Mouse (Mus musculus) lung, embryonic 16.5 days (tissue): ENCODE measurements at regions not wholly inside any gene's neighbourhood (a gene's known extent, or its start where the extent isn't known, plus 50 kb on each side); places are given as distances from the start of the nearest gene placed in this dataset.

ENCODE experiments used
- ATAC-seq: fragments of 200-750 bp; cut with Nextera tagmentation; 2 replicates; pipeline ENCODE4 v1.8.0; 2017; ENCODE audit warnings: low read depth, mild to moderate bottlenecking, moderate library complexity
- H3K27ac ChIP-seq: fragments of 300-500 bp; sonication (generic); 2 replicates; pipeline ENCODE4 v1.5.1; 2014; ENCODE audit warnings: mild to moderate bottlenecking, control low read depth, low read length
- H3K27me3 ChIP-seq: fragments of 300-500 bp; sonication (generic); 2 replicates; pipeline ENCODE4 v1.6.1; 2014; ENCODE audit warnings: low read depth, low read length, mixed read lengths; ENCODE audit not compliant: control insufficient read depth, insufficient read depth
- H3K36me3 ChIP-seq: fragments of 300-500 bp; sonication (generic); 2 replicates; pipeline ENCODE4 v1.6.1; 2014; ENCODE audit warnings: low read length; ENCODE audit not compliant: control insufficient read depth, insufficient read depth
- H3K4me1 ChIP-seq: fragments of 300-500 bp; sonication (generic); replicated peaks from 2 replicates; pipeline ENCODE4 v1.6.1; 2014; ENCODE audit warnings: low read length, mixed read lengths; ENCODE audit not compliant: control insufficient read depth, insufficient read depth
- H3K4me2 ChIP-seq: fragments of 300-500 bp; sonication (generic); 2 replicates; pipeline ENCODE4 v1.6.1; 2014; ENCODE audit warnings: low read depth, low read length, control low read depth
- H3K4me3 ChIP-seq: fragments of 300-500 bp; sonication (generic); 2 replicates; pipeline ENCODE4 v1.5.1; 2014; ENCODE audit warnings: mild to moderate bottlenecking, low read length, control low read depth
- H3K9ac ChIP-seq: fragments of 300-500 bp; sonication (generic); 2 replicates; pipeline ENCODE4 v1.6.1; 2014; ENCODE audit warnings: low read length, control low read depth
- H3K9me3 ChIP-seq: fragments of 300-500 bp; sonication (generic); 2 replicates; pipeline ENCODE4 v1.6.1; 2016; ENCODE audit warnings: low read length; ENCODE audit not compliant: control insufficient read depth
- WGBS: fragments of 180-500 bp; shearing (Covaris S2); extraction: QIAGEN DNeasy Blood & Tissue Kit; methylation state at CpG from one replicate; pipeline ENCODE4 v1.1.7; 2014; 5-methylcytosine and 5-hydroxymethylcytosine counted together

- H3K4me3 ChIP-seq: no peak overlapping the region
- H3K27me3 ChIP-seq: no peaks in the 10 kb centered on the region
- no peaks in the 10 kb centered on the region for H3K9me3 ChIP-seq
- 70% methylated on average over 4 of the region's 4 CpGs for WGBS
- no peak for ATAC-seq
- H3K4me1 ChIP-seq: no peaks in the 10 kb centered on the region
- H3K36me3 ChIP-seq: no peaks in the 10 kb centered on the region
- no peak overlapping the region for H3K27ac ChIP-seq
- no peak overlapping the region for H3K4me2 ChIP-seq
- H3K9ac ChIP-seq: no peak overlapping the region
Observed at GRCm38 (mm10) chr17:15311822-15312221, 64.8 kb downstream of the Dll1 start.

- H3K9me3 ChIP-seq: no peaks in the 10 kb centered on the region
- H3K27me3 ChIP-seq: no peaks in the 10 kb centered on the region
- H3K9ac ChIP-seq: no peak overlapping the region
- no peaks in the 10 kb centered on the region for H3K4me1 ChIP-seq
- no peak for ATAC-seq
- no peak overlapping the region for H3K4me3 ChIP-seq
- 71% methylated on average over 2 of the region's 2 CpGs for WGBS
- H3K4me2 ChIP-seq: no peak overlapping the region
- no peak overlapping the region for H3K27ac ChIP-seq
- no peaks in the 10 kb centered on the region for H3K36me3 ChIP-seq
Observed at GRCm38 (mm10) chr17:15310465-15310864, 66.2 kb downstream of the Dll1 start.

- Histone ChIP-seq H3K36me3 (no peaks in the 10 kb centered on the region), H3K9me3 (no peaks in the 10 kb centered on the region), H3K4me1 (no peaks in the 10 kb centered on the region; the same call in 1 of the 2 replicates), H3K9ac (no peak overlapping the region), H3K4me3 (no peak overlapping the region), H3K27ac (no peak overlapping the region), H3K27me3 (no peaks in the 10 kb centered on the region), H3K4me2 (no peak overlapping the region)
- ATAC-seq: no peak
- WGBS: 28% methylated on average over 1 of the region's 1 CpGs
Observed at GRCm38 (mm10) chr17:15302110-15302509, 74.6 kb downstream of the Dll1 start.

GRCm38 (mm10) chr17:15299743-15300371 lies 76.8 kb downstream of the Dll1 start:
- peak; percentile 66 for ATAC-seq
- no peaks in the 10 kb centered on the region for H3K9me3 ChIP-seq
- no peak overlapping the region for H3K4me2 ChIP-seq
- H3K36me3 ChIP-seq: no peaks in the 10 kb centered on the region
- no peak overlapping the region for H3K4me3 ChIP-seq
- no peak overlapping the region; the same call in 1 of the 2 replicates for H3K27ac ChIP-seq
- H3K4me1 ChIP-seq: no peaks in the 10 kb centered on the region; the same call in 1 of the 2 replicates
- no peak overlapping the region for H3K9ac ChIP-seq
- 42% methylated on average over 13 of the region's 13 CpGs for WGBS
- no peaks in the 10 kb centered on the region for H3K27me3 ChIP-seq

- H3K36me3 ChIP-seq: no peaks in the 10 kb centered on the region
- WGBS: 71% methylated on average over 5 of the region's 5 CpGs
- ATAC-seq: no peak
- peaks cover 4% of the 10 kb centered on the region for H3K4me1 ChIP-seq
- H3K4me3 ChIP-seq: no peak overlapping the region
- H3K4me2 ChIP-seq: no peak overlapping the region
- no peak overlapping the region for H3K9ac ChIP-seq
- no peaks in the 10 kb centered on the region for H3K9me3 ChIP-seq
- H3K27me3 ChIP-seq: no peaks in the 10 kb centered on the region
- no peak overlapping the region for H3K27ac ChIP-seq
Observed at GRCm38 (mm10) chr17:15294165-15294585, 82.5 kb downstream of the Dll1 start.

GRCm38 (mm10) chr17:15292490-15293070 lies 84.1 kb downstream of the Dll1 start:
- ATAC-seq: no peak
- no peak overlapping the region for H3K27ac ChIP-seq
- no peak overlapping the region for H3K4me3 ChIP-seq
- 63% methylated on average over 11 of the region's 11 CpGs for WGBS
- H3K27me3 ChIP-seq: no peaks in the 10 kb centered on the region
- H3K4me2 ChIP-seq: no peak overlapping the region
- H3K4me1 ChIP-seq: peaks cover 4% of the 10 kb centered on the region
- H3K9me3 ChIP-seq: no peaks in the 10 kb centered on the region
- H3K9ac ChIP-seq: no peak overlapping the region
- no peaks in the 10 kb centered on the region for H3K36me3 ChIP-seq

GRCm38 (mm10) chr17:15291626-15292025 lies 85.0 kb downstream of the Dll1 start:
- no peak overlapping the region for H3K9ac ChIP-seq
- ATAC-seq: no peak
- no peak overlapping the region for H3K27ac ChIP-seq
- 64% methylated on average over 4 of the region's 4 CpGs for WGBS
- peaks cover 4% of the 10 kb centered on the region for H3K4me1 ChIP-seq
- H3K27me3 ChIP-seq: no peaks in the 10 kb centered on the region
- no peak overlapping the region for H3K4me3 ChIP-seq
- no peak overlapping the region for H3K4me2 ChIP-seq
- no peaks in the 10 kb centered on the region for H3K9me3 ChIP-seq
- no peaks in the 10 kb centered on the region for H3K36me3 ChIP-seq

GRCm38 (mm10) chr17:15290326-15290725 lies 86.3 kb downstream of the Dll1 start:
- ATAC-seq: no peak
- H3K4me2 ChIP-seq: no peak overlapping the region
- H3K36me3 ChIP-seq: no peaks in the 10 kb centered on the region
- no peaks in the 10 kb centered on the region for H3K27me3 ChIP-seq
- H3K9ac ChIP-seq: no peak overlapping the region
- no peak overlapping the region for H3K4me3 ChIP-seq
- WGBS: 78% methylated on average over 1 of the region's 1 CpGs
- H3K9me3 ChIP-seq: no peaks in the 10 kb centered on the region
- no peak overlapping the region for H3K27ac ChIP-seq
- H3K4me1 ChIP-seq: peaks cover 12% of the 10 kb centered on the region

GRCm38 (mm10) chr17:15289062-15289461 lies 87.6 kb downstream of the Dll1 start:
- no peaks in the 10 kb centered on the region for H3K27me3 ChIP-seq
- ATAC-seq: no peak
- peaks cover 17% of the 10 kb centered on the region for H3K4me1 ChIP-seq
- 51% methylated on average over 5 of the region's 5 CpGs for WGBS
- no peak overlapping the region for H3K27ac ChIP-seq
- H3K4me2 ChIP-seq: no peak overlapping the region
- no peaks in the 10 kb centered on the region for H3K36me3 ChIP-seq
- no peak overlapping the region for H3K4me3 ChIP-seq
- H3K9ac ChIP-seq: no peak overlapping the region
- no peaks in the 10 kb centered on the region for H3K9me3 ChIP-seq
